In the genomic region with DNA sequence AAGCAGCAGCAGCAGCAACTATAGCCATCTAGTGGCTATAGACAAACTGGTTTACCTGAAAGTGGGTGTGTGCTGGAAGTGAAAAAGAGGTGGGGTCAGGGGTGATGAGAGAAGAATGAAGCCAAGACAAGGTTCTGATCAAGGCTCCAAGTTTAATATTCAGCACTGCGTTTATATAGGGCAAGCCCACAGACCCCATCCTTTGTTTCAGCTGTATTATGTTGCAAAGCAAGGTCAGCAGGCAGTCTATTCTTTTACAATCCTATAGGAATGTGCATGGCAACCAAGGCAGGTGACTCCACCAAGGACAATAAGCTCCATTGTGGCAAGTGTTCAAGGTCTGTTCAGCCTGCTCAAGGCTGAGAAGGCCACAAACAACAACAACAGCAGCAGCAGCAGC, we compare ENCODE assay signal across 26 mouse cellular contexts. TPM values are rescaled to one million over a fixed set of nuclear protein-coding genes. Genes with fewer than 3 reads are reported as not detected.
DNase-seq lines count a peak whose midpoint lies in the region; ATAC-seq and TF ChIP-seq lines count a peak whose summit lies in the region.
"Had no signal": no experiment of that assay in that cellular context is flagged by ENCODE, and none has a peak within 500 bp of the region (broad histone marks: within the 10 kb centered on the region; RNA-seq: fewer than 3 reads in every experiment).

No protein-coding gene starts in this region.

- H3K36me3 ChIP-seq in ES-Bruce4 (ENCODE audit: control insufficient read depth, insufficient read depth, low read length, poor library complexity, severe bottlenecking): no peaks in the 10 kb centered on the region
- H3K36me3 ChIP-seq: embryonic facial prominence, embryonic 10.5 days; embryonic facial prominence, embryonic 12.5 days; forebrain, embryonic 15.5 days; G1E had no signal

- ATAC-seq in activated CD4-positive, CD25-positive, alpha-beta regulatory T cell, adult 4 months: no peak
- ATAC-seq: forebrain, embryonic 13.5 days; forebrain, embryonic 15.5 days; forebrain, postnatal 0 days; Patski had no signal

- no peak for TF ChIP-seq POLR2A in ES-Bruce4 (IDR thresholded peaks at IDR 0.05; ENCODE audit: insufficient read depth, low read length)
- no peak for TF ChIP-seq POLR2A in cerebellum, adult 2 months (IDR thresholded peaks at IDR 0.05; ENCODE audit: borderline replicate concordance, insufficient read depth, low read length)

- no peak for TF ChIP-seq CTCF in ES-Bruce4 (IDR thresholded peaks at IDR 0.05; ENCODE audit: low read depth, low read length)
- TF ChIP-seq CTCF in cerebellum, adult 2 months (IDR thresholded peaks at IDR 0.05; ENCODE audit: borderline replicate concordance, insufficient read depth, low read depth, low read length): no peak

- WGBS in cerebellum, adult 2 months: 21% methylated on average over 1 of the region's 1 CpGs

- no peak overlapping the region for H3K4me3 ChIP-seq in ES-Bruce4 (ENCODE audit: low read depth, low read length)
- no peak overlapping the region for H3K4me3 ChIP-seq in cerebellum, adult 2 months (replicated peaks; ENCODE audit: insufficient read depth, low read depth, low read length)
- H3K4me3 ChIP-seq: embryonic facial prominence, embryonic 10.5 days; embryonic facial prominence, embryonic 12.5 days; forebrain, embryonic 13.5 days; forebrain, embryonic 15.5 days had no signal

- TF ChIP-seq EP300 in ES-Bruce4 (IDR thresholded peaks at IDR 0.05; ENCODE audit: insufficient read depth, low read depth, low read length): peak; percentile 83

- 0 out of 2 replicates have a peak, but pooled peaks cover 2% of the 10 kb centered on the region for H3K9me3 ChIP-seq in ES-Bruce4 (replicated peaks; ENCODE audit: control insufficient read depth, insufficient read depth, low read length, poor library complexity, severe bottlenecking)
- H3K9me3 ChIP-seq: embryonic facial prominence, embryonic 10.5 days; embryonic facial prominence, embryonic 12.5 days; forebrain, embryonic 13.5 days; forebrain, embryonic 15.5 days; G1E had no signal

- no peaks in the 10 kb centered on the region for H3K27me3 ChIP-seq in ES-Bruce4 (ENCODE audit: control insufficient read depth, insufficient read depth, low read length, poor library complexity, severe bottlenecking)
- no peaks in the 10 kb centered on the region for H3K27me3 ChIP-seq in cerebellum, adult 2 months (ENCODE audit: control insufficient read depth, insufficient read depth, low read length)
- H3K27me3 ChIP-seq: embryonic facial prominence, embryonic 12.5 days; forebrain, embryonic 13.5 days; forebrain, embryonic 15.5 days had no signal

- DNase-seq in ES-CJ7 (ENCODE audit: low read depth, low spot score) (peak; percentile 89), R1 (ENCODE audit: low read depth, low spot score) (peak; percentile 98)
- no peak for DNase-seq in frontal cortex, adult 2 months (ENCODE audit: extremely low spot score in 1 of 2, low spot score in 1 of 2)
- DNase-seq in cerebellum, adult 2 months: no peak
- DNase-seq: adrenal gland, adult 2 months; adrenal gland, postnatal 10 days; adrenal gland, postnatal 25 days; cerebellum, adult 11 months; cerebellum, adult 18-20 months; cerebellum, adult 9-10 months; cerebellum, postnatal 10 days; cerebellum, postnatal 25 days; forebrain, postnatal 0 days had no signal

- H3K27ac ChIP-seq in ES-Bruce4 (ENCODE audit: insufficient read depth, low read length): peak overlapping the region; percentile 79
- H3K27ac ChIP-seq in cerebellum, adult 2 months (ENCODE audit: insufficient read depth, low read length): no peak overlapping the region
- H3K27ac ChIP-seq: embryonic facial prominence, embryonic 10.5 days; embryonic facial prominence, embryonic 12.5 days; forebrain, embryonic 13.5 days; forebrain, embryonic 15.5 days had no signal

- H3K4me1 ChIP-seq in ES-Bruce4 (ENCODE audit: control insufficient read depth, insufficient read depth, low read length): no peaks in the 10 kb centered on the region
- H3K4me1 ChIP-seq in cerebellum, adult 2 months (ENCODE audit: control insufficient read depth, insufficient read depth, low read length): no peaks in the 10 kb centered on the region
- H3K4me1 ChIP-seq: embryonic facial prominence, embryonic 10.5 days; embryonic facial prominence, embryonic 12.5 days; forebrain, embryonic 13.5 days; forebrain, embryonic 15.5 days had no signal

- H3K9ac ChIP-seq in ES-Bruce4 (ENCODE audit: low read depth, poor library complexity, severe bottlenecking): no peak overlapping the region
- H3K9ac ChIP-seq: embryonic facial prominence, embryonic 12.5 days; forebrain, embryonic 13.5 days; forebrain, embryonic 15.5 days; forebrain, postnatal 0 days had no signal

RNA-seq across cellular contexts. Expression of gene Olfr1340, which starts 8.3 kb away (rescaled TPM):
- not detected in 2 replicates for polyA plus RNA-seq in ES-Bruce4 (2011; ENCODE audit: insufficient read depth, insufficient read length, low read depth, missing spikeins)
- 0.06 TPM in 1 of 2 replicates, not detected in the other for polyA plus RNA-seq in frontal cortex, adult 2 months (2012; rRNA removed)
- not detected for polyA plus RNA-seq in activated CD4-positive, CD25-positive, alpha-beta regulatory T cell, adult 4 months (2017; shearing (Covaris generic))
- not detected in 2 replicates for polyA plus RNA-seq in cerebellum, adult 2 months (2012; rRNA removed)
- polyA plus RNA-seq: adrenal gland, adult 2 months; brain, embryonic 14.5 days; C2C12; cortical plate, adult 2 months; embryonic facial prominence, embryonic 10.5 days; embryonic facial prominence, embryonic 12.5 days; forebrain, embryonic 11.5 days; forebrain, embryonic 13.5 days; forebrain, embryonic 15.5 days; forebrain, postnatal 0 days; G1E; Patski had no signal

RNA-seq across cellular contexts. Expression of gene Olfr1341, which starts 8.3 kb away (rescaled TPM):
- not detected in 2 replicates for polyA plus RNA-seq in ES-Bruce4 (2011; ENCODE audit: insufficient read depth, insufficient read length, low read depth, missing spikeins)
- 0.02 TPM in 1 of 2 replicates, not detected in the other for polyA plus RNA-seq in frontal cortex, adult 2 months (2012; rRNA removed)
- polyA plus RNA-seq in activated CD4-positive, CD25-positive, alpha-beta regulatory T cell, adult 4 months (2017; shearing (Covaris generic)): not detected
- not detected in 2 replicates for polyA plus RNA-seq in cerebellum, adult 2 months (2012; rRNA removed)
- polyA plus RNA-seq: adrenal gland, adult 2 months; brain, embryonic 14.5 days; C2C12; cortical plate, adult 2 months; embryonic facial prominence, embryonic 10.5 days; embryonic facial prominence, embryonic 12.5 days; forebrain, embryonic 11.5 days; forebrain, embryonic 13.5 days; forebrain, embryonic 15.5 days; forebrain, postnatal 0 days; G1E; Patski had no signal

RNA-seq across cellular contexts. Expression of gene Olfr1342, which starts 19.1 kb away (rescaled TPM):
- 0.27 and 0.40 TPM in 2 replicates for polyA plus RNA-seq in ES-Bruce4 (2011; ENCODE audit: insufficient read depth, insufficient read length, low read depth, missing spikeins)
- not detected in 2 replicates for polyA plus RNA-seq in frontal cortex, adult 2 months (2012; rRNA removed)
- polyA plus RNA-seq in activated CD4-positive, CD25-positive, alpha-beta regulatory T cell, adult 4 months (2017; shearing (Covaris generic)): not detected
- polyA plus RNA-seq in cerebellum, adult 2 months (2012; rRNA removed): not detected in 2 replicates
- polyA plus RNA-seq: adrenal gland, adult 2 months; C2C12; cortical plate, adult 2 months; forebrain, embryonic 13.5 days; forebrain, postnatal 0 days; G1E; Patski had no signal

RNA-seq across cellular contexts. Expression of gene Olfr1339, which starts 20.3 kb away (rescaled TPM):
- polyA plus RNA-seq in ES-Bruce4 (2011; ENCODE audit: insufficient read depth, insufficient read length, low read depth, missing spikeins): not detected in 2 replicates
- polyA plus RNA-seq in frontal cortex, adult 2 months (2012; rRNA removed): 0.10 TPM in 1 of 2 replicates, not detected in the other
- not detected for polyA plus RNA-seq in activated CD4-positive, CD25-positive, alpha-beta regulatory T cell, adult 4 months (2017; shearing (Covaris generic))
- not detected in 2 replicates for polyA plus RNA-seq in cerebellum, adult 2 months (2012; rRNA removed)
- polyA plus RNA-seq: adrenal gland, adult 2 months; brain, embryonic 14.5 days; C2C12; cortical plate, adult 2 months; embryonic facial prominence, embryonic 10.5 days; embryonic facial prominence, embryonic 12.5 days; embryonic facial prominence, embryonic 14.5 days; forebrain, embryonic 13.5 days; forebrain, embryonic 15.5 days; forebrain, postnatal 0 days; G1E; Patski had no signal

RNA-seq across cellular contexts. Expression of gene Olfr1338, which starts 46.9 kb away (rescaled TPM):
- not detected in 2 replicates for polyA plus RNA-seq in ES-Bruce4 (2011; ENCODE audit: insufficient read depth, insufficient read length, low read depth, missing spikeins)
- polyA plus RNA-seq in frontal cortex, adult 2 months (2012; rRNA removed): not detected in 2 replicates
- under 1 TPM in 1 of 2 experiments, not detected in 1; 0.20 TPM for polyA plus RNA-seq in activated CD4-positive, CD25-positive, alpha-beta regulatory T cell, adult 4 months (2017; shearing (Covaris generic))
- polyA plus RNA-seq in cerebellum, adult 2 months (2012; rRNA removed): not detected in 2 replicates
- polyA plus RNA-seq: adrenal gland, adult 2 months; brain, embryonic 14.5 days; C2C12; cortical plate, adult 2 months; embryonic facial prominence, embryonic 10.5 days; embryonic facial prominence, embryonic 12.5 days; forebrain, embryonic 11.5 days; forebrain, embryonic 13.5 days; forebrain, embryonic 15.5 days; forebrain, postnatal 0 days; G1E; Patski had no signal

Comparison
In these comparisons a context has a peak if more than half of its experiments do, and no peak if none do; other contexts are left out.
1. DNase-seq: peak in ES-CJ7 (single experiment) and R1 (single experiment); none in frontal cortex, adult 2 months (0 of 2) and cerebellum, adult 2 months (0 of 2).